Mouse (Mus musculus): ENCODE data around the gene Pds5a.
"Not testable (repeated sequence)": the region's sequence is repeated elsewhere in the genome, so short reads cannot be mapped to it uniquely, and the experiment has no call there.

The Pds5a gene

DNA sequence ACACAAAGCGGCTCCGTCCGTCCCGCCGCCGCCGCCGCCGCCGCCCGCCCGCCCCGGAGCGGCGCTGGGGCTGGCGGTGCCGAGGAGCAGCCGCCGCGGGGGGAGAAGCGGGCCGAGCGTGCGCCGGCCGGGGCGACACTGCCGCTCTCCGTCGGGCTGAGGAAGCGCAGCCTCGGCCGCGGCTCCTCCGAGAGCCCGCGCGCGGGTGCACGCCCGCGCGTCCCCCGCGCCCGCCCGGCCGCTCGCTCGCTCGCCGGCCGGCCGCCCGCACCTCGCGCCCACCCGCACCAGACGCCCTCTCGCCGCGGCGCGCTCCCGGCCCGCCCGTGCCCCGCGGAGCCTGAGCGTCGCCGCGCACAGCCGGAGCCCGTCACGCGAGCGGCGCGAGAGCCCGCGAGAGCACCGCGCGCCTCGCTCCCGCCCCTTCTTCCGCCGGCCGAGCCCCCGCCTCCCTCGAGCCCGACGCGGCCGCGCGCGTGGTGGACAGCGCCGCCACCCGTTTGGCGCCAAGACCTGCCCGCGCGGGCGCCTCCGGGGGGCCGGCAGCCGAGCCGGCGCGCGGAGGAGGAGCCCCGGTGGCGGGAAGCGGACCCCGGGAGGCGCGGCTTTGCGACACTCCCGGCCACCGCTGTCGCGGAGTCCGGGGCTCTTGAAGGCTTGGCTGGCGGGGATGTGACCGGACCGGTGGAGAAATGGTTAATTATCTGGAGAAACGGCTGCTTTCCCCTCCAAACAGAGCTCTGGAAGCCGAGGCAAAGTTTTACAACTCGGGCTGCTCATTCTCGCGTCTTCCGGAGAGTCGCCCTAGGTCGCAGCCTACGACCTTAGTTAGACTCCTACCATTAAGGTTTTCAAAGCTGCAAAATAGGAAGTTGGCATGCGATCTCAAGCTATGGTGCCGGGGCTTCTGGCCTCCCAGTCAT lies at the start of gene Pds5a:
Gene Pds5a (minus strand): TSS at position 438 of the 923 bp plus-strand sequence.
- peak; percentile 79 to 87 for DNase-seq (ENCODE audit: low spot score in 2 of 2)

DNA sequence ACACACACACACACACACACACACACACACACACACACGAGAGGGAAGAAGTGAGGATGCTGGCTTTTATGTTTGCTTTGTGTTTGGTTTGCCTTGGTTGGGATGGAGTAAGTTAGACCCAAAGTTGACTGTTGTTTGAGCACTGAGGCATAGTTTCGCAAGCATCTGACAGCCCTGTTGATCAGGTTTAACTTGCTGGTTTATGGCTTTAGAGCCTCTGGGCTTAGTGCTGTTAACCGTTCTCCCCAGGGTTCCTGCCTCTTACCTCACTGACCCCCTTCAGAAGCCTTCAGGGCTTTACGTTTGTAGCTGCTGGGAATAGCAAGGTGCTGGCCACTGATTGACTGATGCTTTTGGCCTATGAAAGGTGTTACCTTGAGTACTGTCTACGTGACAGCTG lies 48.8 kb upstream of the Pds5a start:
- no peak for DNase-seq (ENCODE audit: low spot score in 2 of 2)

DNA sequence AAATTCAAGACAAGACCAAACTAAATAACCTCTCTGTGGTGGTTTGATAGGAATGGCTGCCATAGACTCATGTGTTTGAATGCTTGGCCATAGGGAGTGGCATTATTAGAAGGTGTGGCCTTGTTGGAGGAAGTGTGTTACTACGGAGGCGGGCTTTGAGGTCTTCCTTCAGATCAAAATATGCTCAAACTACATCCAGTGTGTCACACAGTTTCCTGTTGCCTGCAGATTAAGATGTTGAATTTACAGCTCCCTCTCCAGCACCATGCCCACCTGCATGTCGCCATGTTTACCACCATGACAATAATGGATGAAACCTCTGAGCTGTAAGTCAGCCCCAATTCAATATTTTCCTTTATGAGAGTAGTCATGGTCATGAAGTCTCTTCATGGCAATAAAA lies 41.3 kb upstream of the Pds5a start:
- DNase-seq (ENCODE audit: low spot score in 2 of 2): no peak

DNA sequence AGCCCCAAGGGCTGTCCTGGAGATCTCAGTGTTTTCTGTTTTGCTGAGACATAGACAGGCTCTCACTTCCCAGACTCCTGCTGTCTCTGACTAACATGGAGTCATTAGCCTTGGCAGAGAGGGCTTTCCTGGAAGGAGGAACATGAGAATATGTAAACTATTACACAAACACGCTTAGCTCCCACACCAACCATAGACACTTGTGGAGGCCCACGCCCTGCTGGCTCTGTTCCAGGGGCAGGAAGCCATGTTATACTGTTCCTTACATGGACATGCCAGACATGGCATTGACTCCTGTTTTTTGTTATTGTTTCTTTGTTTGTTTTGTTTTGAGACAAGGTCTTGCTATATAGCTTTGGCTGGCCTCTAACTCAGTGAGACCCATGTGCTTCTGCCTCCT lies 37.5 kb upstream of the Pds5a start:
- DNase-seq (ENCODE audit: low spot score in 2 of 2): no peak

DNA sequence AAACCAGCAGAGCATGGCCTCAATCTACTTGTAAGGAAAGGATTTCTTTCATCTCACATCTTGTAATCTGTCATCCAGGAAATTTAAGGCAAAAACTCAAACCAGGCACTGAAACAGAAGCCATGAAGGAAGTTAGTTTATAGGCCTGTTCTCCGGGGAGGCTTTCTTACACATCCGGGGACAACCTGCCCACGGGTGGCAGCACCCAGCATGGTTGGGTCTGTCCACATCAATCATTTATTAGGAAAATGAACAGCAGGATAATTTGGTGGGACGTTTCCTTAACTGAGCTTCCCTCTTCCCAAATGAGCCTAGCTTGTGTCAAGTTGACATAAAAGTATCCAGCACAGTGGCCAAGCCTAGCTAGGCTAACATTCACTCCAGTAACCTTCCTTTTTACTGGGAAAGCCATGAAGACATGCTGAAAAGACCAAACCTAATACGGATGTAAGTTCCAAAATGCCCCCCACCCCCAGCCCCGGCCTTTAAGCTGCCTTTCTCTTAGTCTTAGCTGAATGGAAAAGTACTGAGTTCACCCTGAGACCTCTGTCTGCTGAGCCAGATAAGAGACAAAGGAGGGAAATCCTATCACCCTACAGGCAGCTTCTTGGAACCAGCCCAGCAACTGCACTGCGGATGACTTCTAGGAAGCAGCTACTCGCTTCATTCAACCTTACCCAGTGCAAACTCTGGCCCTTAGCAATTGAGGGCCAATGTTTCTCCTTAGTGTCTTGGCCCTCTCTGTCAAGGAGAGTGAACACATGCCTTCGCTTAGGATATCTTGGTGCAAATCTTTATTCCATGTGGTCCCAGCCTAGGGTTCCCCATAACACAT lies 33.3 kb upstream of the Pds5a start:
- peak; percentile 42 to 55 for DNase-seq (ENCODE audit: low spot score in 2 of 2)

- DNase-seq (ENCODE audit: low spot score in 2 of 2): peak; percentile 40 to 53
Observed at GRCm38 (mm10) chr5:65724311-65725054, 26.4 kb upstream of the Pds5a start.

- no peak for DNase-seq (ENCODE audit: low spot score in 2 of 2)
Observed at GRCm38 (mm10) chr5:65718368-65718767, 20.3 kb upstream of the Pds5a start.

- DNase-seq (ENCODE audit: low spot score in 2 of 2): not testable (repeated sequence)
Observed at GRCm38 (mm10) chr5:65717903-65718211, 19.8 kb upstream of the Pds5a start.

- DNase-seq (ENCODE audit: low spot score in 2 of 2): no peak
Observed at GRCm38 (mm10) chr5:65717063-65717902, 19.2 kb upstream of the Pds5a start.

DNA sequence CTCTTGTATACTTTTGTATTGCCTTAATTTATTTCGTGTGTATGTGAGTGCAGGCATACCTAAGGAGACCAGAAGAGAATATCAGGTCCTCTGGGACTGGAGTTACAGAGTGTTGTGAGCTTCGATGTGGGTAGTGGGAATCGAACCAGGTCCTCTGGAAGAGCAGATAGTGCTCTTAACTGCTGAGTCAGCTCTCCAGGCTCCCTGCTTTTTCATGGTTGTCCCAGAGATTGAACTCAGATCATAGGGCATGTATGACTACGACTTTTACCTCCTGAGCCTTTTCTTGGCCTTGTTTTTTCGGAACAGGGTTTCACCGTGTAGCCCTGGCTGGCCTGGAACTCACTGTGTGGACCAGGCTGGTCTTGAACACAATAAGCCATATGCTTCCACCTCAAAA lies 17.0 kb upstream of the Pds5a start:
- DNase-seq (ENCODE audit: low spot score in 2 of 2): no peak

- DNase-seq (ENCODE audit: low spot score in 2 of 2): no peak
Observed at GRCm38 (mm10) chr5:65711463-65711862, 13.4 kb upstream of the Pds5a start.

DNA sequence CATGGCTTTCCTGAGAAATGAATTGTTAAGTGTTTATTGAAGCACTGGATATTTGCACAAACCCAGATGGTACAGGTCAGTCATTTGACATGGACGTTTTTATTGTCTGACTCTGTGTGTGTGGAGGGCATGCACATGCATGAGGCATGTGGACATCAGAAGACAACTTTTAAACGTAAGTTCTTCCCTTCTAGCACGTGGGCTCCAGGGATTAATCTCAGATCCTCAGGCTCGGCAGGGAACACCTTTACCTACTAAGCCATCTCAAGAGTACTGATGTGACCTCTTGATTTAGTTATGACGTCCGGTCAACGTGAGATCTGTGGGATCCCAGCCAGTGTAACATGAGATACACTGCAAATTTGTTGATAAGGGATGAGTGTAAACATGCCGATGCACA lies 12.2 kb upstream of the Pds5a start:
- DNase-seq (ENCODE audit: low spot score in 2 of 2): no peak

DNA sequence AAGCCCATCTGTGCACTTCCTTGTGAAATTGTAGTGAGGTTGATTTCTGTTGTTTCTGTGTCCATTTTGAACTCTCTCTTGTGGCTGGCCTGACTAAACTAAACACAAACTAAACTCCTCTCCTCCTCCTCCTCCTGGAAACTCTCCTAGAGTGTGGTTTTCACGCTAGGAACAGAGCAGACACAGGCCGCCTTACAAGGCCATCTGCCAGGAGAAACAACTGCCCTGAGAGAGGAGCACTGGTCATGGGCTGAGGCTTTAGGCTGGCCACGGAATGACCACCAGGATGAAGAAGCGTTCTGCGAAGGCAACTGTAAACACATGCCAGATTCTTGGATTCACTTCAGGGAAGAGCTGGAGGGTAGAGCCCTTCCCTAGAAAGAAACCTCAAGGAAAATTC lies 8.9 kb upstream of the Pds5a start:
- DNase-seq (ENCODE audit: low spot score in 2 of 2): no peak

- DNase-seq (ENCODE audit: low spot score in 2 of 2): no peak
Observed at GRCm38 (mm10) chr5:65706171-65706570, 8.1 kb upstream of the Pds5a start.

GRCm38 (mm10) chr5:65704765-65705678 lies 6.9 kb upstream of the Pds5a start:
- no peak for DNase-seq (ENCODE audit: low spot score in 2 of 2)

DNA sequence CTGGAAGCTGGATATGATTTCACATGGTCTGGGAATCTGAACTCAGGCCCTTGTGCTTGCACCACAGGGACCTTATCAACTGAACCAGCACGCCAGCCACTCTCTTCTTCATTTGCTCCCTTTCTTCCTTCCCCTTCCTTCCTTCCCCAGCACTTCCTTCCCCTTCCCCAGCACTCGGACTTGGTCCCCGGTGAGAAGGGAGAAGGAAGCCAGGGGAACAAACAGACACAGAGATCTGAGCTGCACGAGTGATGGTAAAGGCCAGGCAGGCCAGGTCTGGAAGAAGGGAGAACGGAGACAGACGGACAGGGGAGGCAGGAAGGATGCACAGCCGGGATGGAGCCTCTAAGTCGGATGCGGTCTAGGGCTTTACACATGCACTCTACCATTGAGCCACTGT lies 5.2 kb upstream of the Pds5a start:
- no peak for DNase-seq (ENCODE audit: low spot score in 2 of 2)

DNA sequence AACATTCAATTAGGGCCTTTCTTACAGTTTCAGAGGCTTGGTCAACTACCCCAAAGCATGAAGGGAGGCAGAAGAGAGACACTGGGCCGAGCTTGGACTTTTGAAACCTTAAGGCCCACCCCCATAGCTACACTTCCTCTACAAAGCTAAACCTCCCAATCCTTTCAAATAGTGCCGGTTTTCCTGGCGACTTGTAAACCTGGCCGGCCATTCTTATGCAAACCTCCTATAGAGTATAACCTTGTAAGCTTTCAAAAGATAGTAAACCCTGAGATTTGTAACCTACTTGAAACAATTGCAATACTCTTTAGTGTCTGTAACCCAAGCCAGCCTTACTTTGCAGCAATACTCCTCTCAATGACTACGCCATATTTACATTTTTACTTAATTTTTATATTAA lies 2.0 kb upstream of the Pds5a start:
- no peak for DNase-seq (ENCODE audit: low spot score in 2 of 2)

GRCm38 (mm10) chr5:65699146-65699545 lies 1.1 kb upstream of the Pds5a start:
- DNase-seq (ENCODE audit: low spot score in 2 of 2): no peak

GRCm38 (mm10) chr5:65698759-65699136 lies 675 bp upstream of the Pds5a start:
- DNase-seq (ENCODE audit: low spot score in 2 of 2): no peak

DNA sequence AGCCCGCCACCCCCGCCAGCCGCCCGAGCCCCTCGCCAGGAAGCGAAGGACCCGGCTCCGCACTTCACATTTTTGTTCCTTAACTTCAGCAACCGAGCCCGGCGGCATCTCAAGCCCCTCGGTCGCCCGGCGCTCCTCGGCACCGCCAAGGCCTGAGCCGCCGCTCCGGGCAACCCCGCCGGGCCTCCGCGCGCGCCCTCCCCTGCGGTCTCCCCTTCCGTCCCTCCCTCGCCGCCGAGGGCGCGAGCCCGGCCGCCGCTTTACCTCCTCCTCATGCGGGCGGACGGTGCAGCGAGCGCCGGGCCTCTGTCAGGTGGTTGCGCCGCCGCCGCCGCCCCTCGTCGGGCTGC lies 612 bp downstream of the Pds5a start:
- DNase-seq (ENCODE audit: low spot score in 2 of 2): peak; percentile 37 to 51
